Mouse (Mus musculus) heart, embryonic 14.5 days (tissue): Measurements from ENCODE around the gene Atf1. TPM values are rescaled to one million over a fixed set of nuclear protein-coding genes. Genes with fewer than 3 reads are reported as not detected.

Experiments
- ATAC-seq: fragments of 200-750 bp; cut with Nextera tagmentation; 2 replicates; pipeline ENCODE4 v1.8.0; 2017; ENCODE audit warnings: low read depth, moderate TSS enrichment; ENCODE audit not compliant: insufficient number of reproducible peaks, insufficient read depth, low FRiP score
- H3K27ac ChIP-seq, 2 experiments: fragments of 200-500 bp in 1 of 2; fragments of 300-500 bp in 1 of 2; sonication (generic) in 1 of 2; replicated peaks in 1 of 2; 2 replicates each; pipeline ENCODE4 v1.5.1; 2012 to 2014; ENCODE audit warnings: low read depth in 2 of 2, low read length in 2 of 2, control low read depth in 1 of 2, mild to moderate bottlenecking in 1 of 2, mixed read lengths in 1 of 2; ENCODE audit not compliant: control insufficient read depth in 1 of 2, insufficient read depth in 1 of 2
- H3K27me3 ChIP-seq: fragments of 300-500 bp; sonication (generic); 2 replicates; pipeline ENCODE4 v1.6.1; 2014; ENCODE audit warnings: mild to moderate bottlenecking, low read length, control low read depth; ENCODE audit not compliant: control insufficient read depth, insufficient read depth
- H3K36me3 ChIP-seq: fragments of 300-500 bp; sonication (generic); 2 replicates; pipeline ENCODE4 v1.6.1; 2014; ENCODE audit warnings: mild to moderate bottlenecking, control low read depth, low read length, mixed read lengths; ENCODE audit not compliant: control insufficient read depth, insufficient read depth
- H3K4me1 ChIP-seq, 2 experiments: fragments of 200-500 bp in 1 of 2; fragments of 300-500 bp in 1 of 2; sonication (generic) in 1 of 2; 2 replicates each; pipeline ENCODE4 v1.6.1; 2012 to 2014; ENCODE audit warnings: low read length in 2 of 2, control low read depth in 1 of 2, mixed read lengths in 1 of 2; ENCODE audit not compliant: control insufficient read depth in 2 of 2, insufficient read depth in 2 of 2
- H3K4me2 ChIP-seq: fragments of 300-500 bp; sonication (generic); 2 replicates; pipeline ENCODE4 v1.6.1; 2014; ENCODE audit warnings: mild to moderate bottlenecking, low read length
- H3K4me3 ChIP-seq, 2 experiments: fragments of 200-500 bp in 1 of 2; fragments of 300-500 bp in 1 of 2; sonication (generic) in 1 of 2; 2 replicates each; pipeline ENCODE4 v1.5.1; 2012 to 2014; ENCODE audit warnings: low read length in 2 of 2, mild to moderate bottlenecking in 2 of 2, control low read depth in 1 of 2, low read depth in 1 of 2, moderate library complexity in 1 of 2; ENCODE audit not compliant: control insufficient read depth in 1 of 2, insufficient read depth in 1 of 2
- H3K9ac ChIP-seq: fragments of 300-500 bp; sonication (generic); 2 replicates; pipeline ENCODE4 v1.6.1; 2014; ENCODE audit warnings: mild to moderate bottlenecking, low read length
- H3K9me3 ChIP-seq: fragments of 300-500 bp; sonication (generic); 2 replicates; pipeline ENCODE4 v1.6.1; 2016; ENCODE audit warnings: low read length, control low read depth; ENCODE audit not compliant: control insufficient read depth
- WGBS: fragments of 180-500 bp; shearing (Covaris S2); extraction: QIAGEN DNeasy Blood & Tissue Kit; methylation state at CpG from one replicate; pipeline ENCODE4 v1.1.7; 2014; 5-methylcytosine and 5-hydroxymethylcytosine counted together
- polyA plus RNA-seq: library from polyadenylated mRNA; unstranded; fragments of >200 nt; fragmentation: Nextera tagmentation; extraction: Ambion mirVana; gene quantifications from 2 replicates; pipeline ENCODE4 v1.2.1, GENCODE M21; 2014

Gene Atf1
- polyA plus RNA-seq, 1 experiment from 2014 or later, result 37.1 TPM

DNA sequence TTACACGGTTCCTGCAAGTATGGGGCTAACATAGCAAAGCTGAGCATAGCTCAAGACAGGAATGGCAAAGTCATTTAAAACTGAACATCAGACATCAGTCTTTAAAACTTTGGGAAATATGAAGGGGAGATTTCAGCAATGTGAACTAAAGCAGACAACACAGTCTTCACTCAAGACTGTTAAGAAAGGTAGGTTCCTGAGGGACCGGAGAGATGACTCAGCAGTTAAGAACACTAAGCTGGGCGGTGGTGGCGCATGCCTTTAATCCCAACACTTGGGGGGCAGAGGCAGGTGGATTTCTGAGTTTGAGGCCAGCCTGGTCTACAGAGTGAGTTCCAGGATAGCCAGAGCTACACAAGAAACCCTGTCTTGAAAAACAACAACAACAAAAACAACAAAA lies 48.8 kb downstream of the Atf1 start:
- H3K27ac ChIP-seq, result no peak overlapping the region
- H3K4me2 ChIP-seq, result no peak overlapping the region
- ATAC-seq, result no peak
- H3K9me3 ChIP-seq, result no peaks in the 10 kb centered on the region
- WGBS, result 91% methylated on average over 4 of the region's 4 CpGs
- no peaks in the 10 kb centered on the region for H3K36me3 ChIP-seq
- H3K4me1 ChIP-seq, result no peaks in the 10 kb centered on the region
- H3K27me3 ChIP-seq, result no peaks in the 10 kb centered on the region
- H3K9ac ChIP-seq, result no peak overlapping the region
- H3K4me3 ChIP-seq, result no peak overlapping the region

DNA sequence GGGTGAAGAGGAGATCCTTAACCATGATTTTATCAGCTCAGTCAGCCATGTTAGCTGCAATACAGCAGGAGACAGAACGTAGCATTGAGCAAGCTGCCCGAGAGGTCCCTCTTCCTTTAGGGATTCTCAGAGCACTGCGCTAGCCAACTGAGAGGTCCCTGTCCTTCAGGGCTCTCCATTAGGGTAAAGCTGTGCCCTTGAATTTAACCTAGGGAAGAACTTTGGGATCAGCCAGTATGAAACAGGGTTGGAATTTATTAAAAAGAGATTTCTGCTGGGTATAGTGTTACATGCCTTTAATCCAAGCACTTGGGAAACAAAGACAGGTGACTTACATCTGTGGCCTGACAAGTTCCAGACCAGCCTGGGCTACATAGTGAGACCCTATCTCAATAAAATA lies 50.0 kb downstream of the Atf1 start:
- no peak for ATAC-seq
- WGBS, result 82% methylated on average over 3 of the region's 3 CpGs
- Histone ChIP-seq H3K27me3 (no peaks in the 10 kb centered on the region), H3K36me3 (no peaks in the 10 kb centered on the region), H3K27ac (no peak overlapping the region), H3K4me1 (no peaks in the 10 kb centered on the region), H3K9me3 (no peaks in the 10 kb centered on the region), H3K4me3 (no peak overlapping the region), H3K9ac (no peak overlapping the region), H3K4me2 (no peak overlapping the region)

DNA sequence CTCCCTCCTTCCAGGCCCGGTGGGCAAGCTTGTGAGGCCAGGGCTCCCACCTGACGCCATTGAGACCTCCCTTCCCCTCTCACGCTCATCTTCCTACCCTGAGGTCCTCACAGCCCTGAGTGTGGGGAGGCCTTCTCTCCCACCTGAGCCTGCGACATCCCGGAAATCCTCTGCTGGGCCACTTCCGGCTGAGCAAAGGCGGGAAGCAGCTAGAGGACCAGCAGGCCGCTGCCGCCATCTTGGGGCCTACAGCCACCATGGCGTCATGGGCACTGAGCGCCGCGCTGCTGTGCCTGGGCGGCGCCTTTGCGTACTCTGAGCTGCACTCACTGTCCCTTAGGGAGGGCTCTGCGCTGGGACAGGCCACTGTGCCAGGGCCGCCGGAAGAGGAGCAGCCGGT lies 53.0 kb downstream of the Atf1 start, which contains the start of gene Tmprss12:
Tmprss12 (plus strand) TSS at position 212 of the 400 bp plus-strand sequence.
- 95% methylated on average over 20 of the region's 20 CpGs for WGBS
- H3K9me3 ChIP-seq, result no peaks in the 10 kb centered on the region
- no peak for ATAC-seq

DNA sequence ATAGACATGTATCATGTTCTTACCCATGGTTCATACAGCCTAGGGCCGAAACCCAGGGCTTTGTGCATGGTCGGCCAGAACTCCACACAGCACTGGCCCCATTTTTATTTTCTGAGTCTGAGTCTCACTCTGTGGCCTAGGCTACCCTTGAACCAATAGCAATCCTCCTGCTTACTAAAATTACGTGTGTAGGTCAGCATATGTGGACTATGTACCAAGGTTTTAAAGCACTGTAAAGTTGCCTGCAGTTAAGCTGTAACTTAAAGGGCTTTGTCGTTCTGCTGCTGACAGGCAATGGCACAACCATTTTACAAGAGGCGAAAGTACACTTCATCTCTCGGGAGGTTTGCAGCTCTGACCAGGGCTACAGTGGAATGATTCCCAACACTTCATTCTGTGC lies 61.4 kb downstream of the Atf1 start:
- H3K27me3 ChIP-seq, result 0 out of 2 replicates have a peak, but pooled peaks cover 3% of the 10 kb centered on the region
- H3K27ac ChIP-seq, result no peak overlapping the region
- H3K4me2 ChIP-seq, result no peak overlapping the region
- no peaks in the 10 kb centered on the region for H3K9me3 ChIP-seq
- 88% methylated on average over 6 of the region's 6 CpGs for WGBS
- no peak overlapping the region for H3K4me3 ChIP-seq
- no peaks in the 10 kb centered on the region for H3K36me3 ChIP-seq
- H3K9ac ChIP-seq, result no peak overlapping the region
- ATAC-seq, result no peak
- no peaks in the 10 kb centered on the region for H3K4me1 ChIP-seq

More for the DNA sequence above, 53.0 kb downstream of the Atf1 start, which contains the start of gene Tmprss12:
- no peak within 1 kb of the TSS for H3K4me3 ChIP-seq
- H3K4me2 ChIP-seq, result no peak within 1 kb of the TSS
- H3K4me1 ChIP-seq, result no peaks in the 10 kb centered on the region
- no peak within 1 kb of the TSS for H3K27ac ChIP-seq
- no peaks in the 10 kb centered on the region for H3K27me3 ChIP-seq
- no peaks in the 10 kb centered on the region for H3K36me3 ChIP-seq
- no peak within 1 kb of the TSS for H3K9ac ChIP-seq

DNA sequence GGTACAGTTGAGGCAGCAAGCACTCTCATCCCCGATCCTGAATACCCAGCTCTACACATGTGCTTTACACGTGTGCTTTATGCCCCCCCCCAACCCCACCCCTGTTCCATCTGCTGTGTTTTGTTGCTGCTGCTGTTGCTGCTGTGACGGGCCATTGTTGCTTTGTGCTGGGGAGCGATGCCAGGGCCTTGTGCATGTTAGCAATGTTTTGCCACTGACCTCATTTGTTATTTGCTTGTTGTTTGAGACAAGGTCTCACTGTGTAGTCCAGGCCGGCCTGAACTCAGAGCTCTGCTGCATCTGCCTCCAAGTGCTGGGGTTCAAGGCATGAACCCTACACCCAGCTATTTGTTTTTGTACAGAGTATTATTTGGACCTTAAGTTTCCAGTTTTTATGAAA lies 63.2 kb downstream of the Atf1 start:
- H3K4me2 ChIP-seq, result no peak overlapping the region
- H3K27me3 ChIP-seq, result 0 out of 2 replicates have a peak, but pooled peaks cover 3% of the 10 kb centered on the region
- H3K9ac ChIP-seq, result no peak overlapping the region
- no peaks in the 10 kb centered on the region for H3K36me3 ChIP-seq
- WGBS, result 79% methylated on average over 5 of the region's 5 CpGs
- no peaks in the 10 kb centered on the region for H3K4me1 ChIP-seq
- no peak overlapping the region for H3K4me3 ChIP-seq
- no peak for ATAC-seq
- H3K9me3 ChIP-seq, result no peaks in the 10 kb centered on the region
- H3K27ac ChIP-seq, result no peak overlapping the region

DNA sequence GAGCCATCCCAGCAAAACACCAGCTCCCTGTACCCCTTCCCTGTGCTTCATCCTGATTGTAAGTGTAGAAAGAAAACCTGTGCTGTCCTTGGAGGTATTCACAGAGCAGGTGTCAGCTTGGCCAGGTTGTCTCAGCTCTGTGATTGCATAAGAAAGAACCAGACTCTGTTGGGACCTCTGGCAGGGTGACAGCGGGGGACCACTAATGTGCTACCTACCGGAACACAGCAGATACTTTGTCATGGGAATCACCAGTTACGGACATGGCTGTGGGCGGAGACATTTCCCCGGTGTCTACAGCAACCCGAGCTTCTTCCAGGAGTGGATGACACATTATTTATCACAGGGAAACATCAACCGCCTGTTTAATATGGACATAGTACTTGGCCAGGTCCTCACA lies 64.7 kb downstream of the Atf1 start:
- Histone ChIP-seq H3K4me3 (no peak overlapping the region), H3K36me3 (no peaks in the 10 kb centered on the region), H3K9ac (no peak overlapping the region), H3K27ac (no peak overlapping the region), H3K4me1 (no peaks in the 10 kb centered on the region), H3K4me2 (no peak overlapping the region), H3K9me3 (no peaks in the 10 kb centered on the region), H3K27me3 (0 out of 2 replicates have a peak, but pooled peaks cover 3% of the 10 kb centered on the region)
- no peak for ATAC-seq
- WGBS, result 55% methylated on average over 7 of the region's 7 CpGs

DNA sequence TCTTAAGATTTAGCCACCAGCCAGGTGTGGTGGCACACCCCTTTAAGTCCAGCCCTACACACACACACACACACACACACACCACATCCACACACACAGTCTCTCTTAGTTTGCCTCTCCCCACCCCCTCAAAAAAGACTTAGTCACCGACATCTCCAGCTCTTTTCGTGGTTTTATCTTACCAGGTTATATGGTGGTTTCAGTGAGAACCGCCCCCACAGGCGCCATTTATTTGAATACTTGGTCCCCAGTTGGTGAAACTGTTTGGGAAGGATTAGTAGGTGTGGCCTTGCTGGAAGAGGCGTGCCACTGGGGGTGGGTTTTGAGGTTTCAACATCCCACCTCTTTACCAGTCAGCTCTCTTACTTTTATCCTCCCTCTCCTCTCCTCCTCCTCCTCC lies 70.2 kb downstream of the Atf1 start:
- Histone ChIP-seq H3K4me1 (no peaks in the 10 kb centered on the region), H3K27me3 (0 out of 2 replicates have a peak, but pooled peaks cover 3% of the 10 kb centered on the region), H3K9ac (no peak overlapping the region), H3K4me3 (no peak overlapping the region), H3K36me3 (no peaks in the 10 kb centered on the region), H3K4me2 (no peak overlapping the region), H3K27ac (no peak overlapping the region), H3K9me3 (no peaks in the 10 kb centered on the region)
- no peak for ATAC-seq
- WGBS, result 85% methylated on average over 5 of the region's 5 CpGs

DNA sequence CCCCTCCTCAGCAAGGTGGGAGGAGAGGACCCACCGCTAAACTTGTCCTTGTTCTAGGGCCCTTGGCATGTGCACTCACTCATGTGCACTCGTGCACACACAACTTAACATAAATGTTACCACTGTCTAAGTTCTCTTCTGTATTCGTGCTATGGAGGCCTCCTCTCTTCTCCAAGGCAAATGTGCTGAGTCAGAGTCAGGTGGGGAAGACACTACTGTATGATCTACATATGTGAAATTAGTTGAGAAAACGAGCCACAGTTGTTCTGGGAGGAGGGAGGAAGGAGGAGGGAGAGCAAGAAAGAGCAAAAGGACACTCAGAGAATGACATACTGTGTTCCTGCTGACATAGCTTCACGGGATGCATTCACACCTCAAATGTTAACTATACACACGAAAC lies 72.9 kb downstream of the Atf1 start:
- H3K27me3 ChIP-seq, result no peaks in the 10 kb centered on the region
- H3K9me3 ChIP-seq, result no peaks in the 10 kb centered on the region
- no peak overlapping the region for H3K4me3 ChIP-seq
- ATAC-seq, result no peak
- WGBS, result 69% methylated on average over 6 of the region's 6 CpGs
- no peak overlapping the region for H3K9ac ChIP-seq
- H3K4me2 ChIP-seq, result no peak overlapping the region
- H3K4me1 ChIP-seq, result no peaks in the 10 kb centered on the region; a peak in 1 of 4 replicates
- H3K27ac ChIP-seq, result no peak overlapping the region
- no peaks in the 10 kb centered on the region for H3K36me3 ChIP-seq
